Mouse (Mus musculus): ENCODE measurements around the gene Nav1.

Gene Nav1

GRCm38 (mm10) chr1:135615715-135616641, 8.9 kb upstream of the Nav1 start:
- peak; percentile 44 to 81 for DNase-seq

- no peak for DNase-seq
These were observed 2.5 kb upstream of the Nav1 start for GRCm38 (mm10) chr1:135609621-135610020.

- DNase-seq: no peak
These were observed 610 bp downstream of the Nav1 start for GRCm38 (mm10) chr1:135606355-135607015.

- no peak for DNase-seq
These were observed 1.6 kb downstream of the Nav1 start for GRCm38 (mm10) chr1:135605530-135605929.

- DNase-seq: no peak
These were observed 2.6 kb downstream of the Nav1 start for GRCm38 (mm10) chr1:135604361-135605052.

GRCm38 (mm10) chr1:135603121-135603870, 3.8 kb downstream of the Nav1 start:
- no peak for DNase-seq

- DNase-seq: no peak
These were observed 6.8 kb downstream of the Nav1 start for GRCm38 (mm10) chr1:135600023-135601005.

GRCm38 (mm10) chr1:135598251-135598879, 8.7 kb downstream of the Nav1 start:
- no peak for DNase-seq

GRCm38 (mm10) chr1:135594279-135594903, 12.7 kb downstream of the Nav1 start:
- DNase-seq: no peak

- no peak for DNase-seq
These were observed 13.4 kb downstream of the Nav1 start for GRCm38 (mm10) chr1:135593560-135594278.

GRCm38 (mm10) chr1:135590776-135591175, 16.3 kb downstream of the Nav1 start:
- DNase-seq: peak in 1 of 2 experiments; percentile 13

- DNase-seq: no peak
These were observed 18.1 kb downstream of the Nav1 start for GRCm38 (mm10) chr1:135588973-135589372.

- DNase-seq: no peak
These were observed 20.2 kb downstream of the Nav1 start for GRCm38 (mm10) chr1:135586903-135587302.

GRCm38 (mm10) chr1:135585573-135585972, 21.5 kb downstream of the Nav1 start:
- peak in 1 of 2 experiments; percentile 40 for DNase-seq

- DNase-seq: peak; percentile 18 to 56
These were observed 22.2 kb downstream of the Nav1 start for GRCm38 (mm10) chr1:135584587-135585541.

- peak in 1 of 2 experiments; percentile 33 for DNase-seq
These were observed 23.2 kb downstream of the Nav1 start for GRCm38 (mm10) chr1:135583678-135584515.

GRCm38 (mm10) chr1:135583081-135583677, 23.9 kb downstream of the Nav1 start:
- DNase-seq: no peak

Data from kidney, postnatal 36 days (tissue).